Mouse (Mus musculus): ENCODE measurements around the gene A630076J17Rik. TPM values are rescaled to one million over a fixed set of nuclear protein-coding genes. Genes with fewer than 3 reads are reported as not detected.
A peak's percentile ranks its signal among the peaks of the same experiment; 100 is the strongest.

The A630076J17Rik gene
- polyA plus RNA-seq, 2 experiments, result not detected

DNA sequence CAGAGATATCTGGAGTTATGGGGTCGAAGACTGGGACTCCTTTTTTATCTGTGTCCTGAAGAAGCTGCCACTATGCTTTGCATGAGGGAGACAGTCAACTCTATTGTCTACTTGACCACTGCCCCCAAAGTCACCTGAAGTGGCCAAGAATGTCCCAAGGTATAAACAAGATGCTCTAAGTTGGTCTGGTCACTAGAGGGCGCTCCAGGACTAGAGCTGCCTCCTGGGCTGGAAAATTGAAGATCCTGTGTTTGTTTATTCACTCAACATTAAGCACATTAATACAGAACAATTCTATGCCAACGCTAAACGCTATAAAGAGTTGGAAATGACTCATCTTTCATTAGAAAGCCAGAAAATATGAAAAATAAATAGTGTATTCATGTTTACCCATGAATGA lies 24.4 kb upstream of the A630076J17Rik start:
- Histone ChIP-seq H3K9ac (replicated peaks) (no peak overlapping the region), H3K9me3 (ENCODE audit: control insufficient read depth, low read length) (no peaks in the 10 kb centered on the region), H3K36me3 (replicated peaks; ENCODE audit: control insufficient read depth, insufficient read depth, low read depth) (no peaks in the 10 kb centered on the region), H3K4me1 (replicated peaks; ENCODE audit: control insufficient read depth in 2 of 2, insufficient read depth in 2 of 2, low read length in 1 of 2) (no peaks in the 10 kb centered on the region), H3K4me2 (ENCODE audit: low read depth) (no peak overlapping the region), H3K27ac (no peak overlapping the region), H3K4me3 (ENCODE audit: insufficient read depth in 1 of 2, low read depth in 2 of 2, low read length in 2 of 2) (no peak overlapping the region), H3K27me3 (ENCODE audit: control insufficient read depth, insufficient read depth, low read length) (no peaks in the 10 kb centered on the region)
- WGBS (ENCODE audit: insufficient replicate concordance), result 3% methylated on average over 4 of the region's 4 CpGs
- ATAC-seq (ENCODE audit: insufficient read depth) (no peak), DNase-seq (ENCODE audit: low read depth in 3 of 3, low spot score in 3 of 3) (peak; percentile 19 to 31 (median 26))
- TF ChIP-seq CTCF (IDR thresholded peaks at IDR 0.05; ENCODE audit: low read depth) (peak; percentile 79), EP300 (IDR thresholded peaks at IDR 0.05; ENCODE audit: low read depth) (no peak)

DNA sequence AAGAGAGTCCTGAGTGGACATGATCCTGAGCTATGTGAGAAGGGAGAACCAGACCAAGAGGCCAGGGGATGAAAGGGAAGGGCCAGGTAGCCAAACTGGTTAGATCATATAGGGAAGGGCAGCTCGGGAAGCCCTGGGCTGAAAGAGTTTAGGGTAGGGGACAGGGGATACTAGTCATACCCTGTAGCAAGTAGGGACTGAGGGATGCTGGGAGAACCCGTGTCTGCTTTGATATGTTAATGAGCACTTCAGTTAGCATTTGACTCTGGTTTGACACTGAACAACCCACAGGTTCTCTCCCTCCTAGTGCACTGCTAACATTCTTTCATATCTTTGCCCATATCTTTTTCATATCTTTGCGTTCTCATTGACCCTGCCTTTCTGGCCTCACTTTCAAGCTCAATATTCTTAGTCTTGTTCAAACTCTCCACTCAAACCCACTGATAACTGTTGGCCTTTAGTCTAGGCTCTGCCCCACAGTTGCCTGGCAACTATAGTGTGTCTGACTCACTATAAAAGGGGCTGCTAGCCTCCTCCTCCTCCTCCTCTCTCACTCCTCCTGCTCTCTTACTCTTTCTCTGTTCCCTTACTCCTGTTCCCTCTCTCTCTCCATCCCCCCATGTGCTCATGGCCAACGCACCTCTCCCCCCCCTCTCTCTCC lies 23.8 kb upstream of the A630076J17Rik start:
- Histone ChIP-seq H3K27ac (no peak overlapping the region), H3K36me3 (replicated peaks; ENCODE audit: control insufficient read depth, insufficient read depth, low read depth) (no peaks in the 10 kb centered on the region), H3K9me3 (ENCODE audit: control insufficient read depth, low read length) (no peaks in the 10 kb centered on the region), H3K4me3 (ENCODE audit: insufficient read depth in 1 of 2, low read depth in 2 of 2, low read length in 2 of 2) (no peak overlapping the region), H3K4me2 (ENCODE audit: low read depth) (no peak overlapping the region), H3K9ac (replicated peaks) (no peak overlapping the region), H3K4me1 (replicated peaks; ENCODE audit: control insufficient read depth in 2 of 2, insufficient read depth in 2 of 2, low read length in 1 of 2) (no peaks in the 10 kb centered on the region), H3K27me3 (ENCODE audit: control insufficient read depth, insufficient read depth, low read length) (no peaks in the 10 kb centered on the region)
- DNase-seq (ENCODE audit: low read depth in 3 of 3, low spot score in 3 of 3) (no peak), ATAC-seq (ENCODE audit: insufficient read depth) (no peak)
- TF ChIP-seq CTCF (IDR thresholded peaks at IDR 0.05; ENCODE audit: low read depth) (no peak), EP300 (IDR thresholded peaks at IDR 0.05; ENCODE audit: low read depth) (no peak)
- WGBS (ENCODE audit: insufficient replicate concordance), result 42% methylated on average over 4 of the region's 4 CpGs

DNA sequence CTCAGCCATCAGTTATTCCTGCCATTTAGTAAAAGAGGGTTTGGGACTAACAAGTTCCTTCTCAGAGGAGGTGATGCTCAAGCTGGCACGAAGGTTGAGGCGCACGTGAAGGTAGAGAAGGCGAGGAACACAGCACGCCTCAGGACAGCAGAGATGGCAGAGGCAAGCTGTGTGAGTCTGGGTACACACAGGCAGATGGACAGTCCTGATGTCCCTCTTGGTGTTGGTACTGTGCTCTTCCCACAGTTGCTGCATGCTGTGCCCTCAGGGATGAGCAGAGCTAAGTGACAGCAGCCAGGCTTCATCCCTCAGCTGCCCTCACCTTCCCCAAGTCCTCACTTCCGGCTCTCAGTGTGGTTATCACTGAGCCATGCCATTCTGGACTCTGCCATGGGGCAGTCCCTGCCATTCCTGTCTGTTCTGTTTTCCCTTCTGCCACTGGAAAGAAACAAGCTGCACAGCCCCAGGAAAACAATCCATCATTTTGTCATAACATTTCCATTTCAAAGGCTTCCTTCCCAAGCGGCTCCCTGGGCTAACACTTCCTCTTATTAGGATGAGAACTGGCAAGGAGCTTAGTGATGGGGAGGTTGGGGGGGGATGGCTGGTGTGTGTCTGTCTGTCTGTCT lies 22.7 kb upstream of the A630076J17Rik start:
- Histone ChIP-seq H3K4me2 (ENCODE audit: low read depth) (no peak overlapping the region), H3K9me3 (ENCODE audit: control insufficient read depth, low read length) (no peaks in the 10 kb centered on the region), H3K36me3 (replicated peaks; ENCODE audit: control insufficient read depth, insufficient read depth, low read depth) (no peaks in the 10 kb centered on the region), H3K4me3 (ENCODE audit: insufficient read depth in 1 of 2, low read depth in 2 of 2, low read length in 2 of 2) (no peak overlapping the region), H3K9ac (replicated peaks) (no peak overlapping the region), H3K4me1 (replicated peaks; ENCODE audit: control insufficient read depth in 2 of 2, insufficient read depth in 2 of 2, low read length in 1 of 2) (no peaks in the 10 kb centered on the region), H3K27me3 (ENCODE audit: control insufficient read depth, insufficient read depth, low read length) (no peaks in the 10 kb centered on the region), H3K27ac (no peak overlapping the region)
- ATAC-seq (ENCODE audit: insufficient read depth) (no peak), DNase-seq (ENCODE audit: low read depth in 3 of 3, low spot score in 3 of 3) (no peak)
- WGBS (ENCODE audit: insufficient replicate concordance), result 43% methylated on average over 7 of the region's 7 CpGs
- TF ChIP-seq EP300 (IDR thresholded peaks at IDR 0.05; ENCODE audit: low read depth), result no peak
- no peak for TF ChIP-seq CTCF (IDR thresholded peaks at IDR 0.05; ENCODE audit: low read depth)

DNA sequence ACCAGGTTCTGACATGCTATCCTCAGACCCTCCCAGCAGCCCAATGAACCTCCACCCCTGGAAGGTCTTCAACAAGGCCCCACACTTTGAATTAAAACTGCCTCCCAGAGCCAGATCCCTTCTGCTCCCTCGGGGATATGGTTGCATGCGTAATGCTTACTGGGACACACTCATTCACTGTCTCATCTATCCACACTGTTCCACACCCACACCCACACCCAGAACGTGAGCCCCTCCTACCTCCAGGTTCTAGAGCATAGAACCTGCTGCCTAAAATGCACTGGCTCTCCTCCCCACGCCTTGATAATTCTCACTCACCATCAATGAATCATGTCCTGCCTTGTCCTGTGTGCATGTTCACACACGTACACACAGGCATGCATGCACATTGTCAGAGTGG lies 15.8 kb upstream of the A630076J17Rik start:
- no peak overlapping the region for H3K9ac ChIP-seq (replicated peaks)
- no peaks in the 10 kb centered on the region for H3K4me1 ChIP-seq (replicated peaks; ENCODE audit: control insufficient read depth in 2 of 2, insufficient read depth in 2 of 2, low read length in 1 of 2)
- H3K27ac ChIP-seq, result no peak overlapping the region
- DNase-seq (ENCODE audit: low read depth in 3 of 3, low spot score in 3 of 3), result no peak
- TF ChIP-seq CTCF (IDR thresholded peaks at IDR 0.05; ENCODE audit: low read depth) (no peak), EP300 (IDR thresholded peaks at IDR 0.05; ENCODE audit: low read depth) (no peak)
- H3K27me3 ChIP-seq (ENCODE audit: control insufficient read depth, insufficient read depth, low read length), result no peaks in the 10 kb centered on the region
- H3K4me2 ChIP-seq (ENCODE audit: low read depth), result no peak overlapping the region
- H3K9me3 ChIP-seq (ENCODE audit: control insufficient read depth, low read length), result no peaks in the 10 kb centered on the region
- no peak for ATAC-seq (ENCODE audit: insufficient read depth)
- WGBS (ENCODE audit: insufficient replicate concordance), result 56% methylated on average over 5 of the region's 5 CpGs
- no peaks in the 10 kb centered on the region for H3K36me3 ChIP-seq (replicated peaks; ENCODE audit: control insufficient read depth, insufficient read depth, low read depth)
- no peak overlapping the region for H3K4me3 ChIP-seq (ENCODE audit: insufficient read depth in 1 of 2, low read depth in 2 of 2, low read length in 2 of 2)

DNA sequence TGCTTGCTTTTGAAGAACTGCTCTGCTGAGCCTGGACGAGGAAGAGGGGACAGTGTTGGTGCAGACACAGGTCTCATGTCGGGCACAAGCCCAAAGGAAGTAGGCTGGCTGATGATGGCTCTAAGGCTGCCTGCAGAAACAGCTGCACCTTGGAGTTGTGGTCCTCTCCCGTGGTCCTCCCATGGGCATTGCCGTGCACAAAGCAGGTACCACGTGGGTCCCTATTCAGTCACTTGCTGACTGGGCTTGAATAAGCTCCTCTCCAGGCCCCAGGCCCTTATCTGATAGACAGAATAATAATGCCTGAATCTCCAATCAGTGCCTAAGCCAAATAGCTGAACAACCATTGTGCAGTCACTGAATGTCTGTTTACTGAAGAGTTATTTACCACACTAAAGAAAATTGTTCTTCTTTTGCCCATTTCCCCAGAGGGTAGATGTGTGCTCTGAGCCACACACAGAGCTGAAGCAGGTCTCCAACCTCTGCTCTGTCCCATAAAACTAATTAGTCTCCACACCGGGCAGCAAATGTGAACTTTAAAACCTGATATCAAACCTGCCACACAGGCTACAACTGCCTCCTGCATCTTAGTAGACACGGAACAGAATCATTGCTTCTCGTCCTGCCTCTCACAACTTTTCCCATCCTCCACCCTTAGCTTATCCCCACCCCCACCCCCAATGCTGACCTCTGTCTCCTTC lies 13.9 kb upstream of the A630076J17Rik start:
- ATAC-seq (ENCODE audit: insufficient read depth) (no peak), DNase-seq (ENCODE audit: low read depth in 3 of 3, low spot score in 3 of 3) (no peak)
- Histone ChIP-seq H3K36me3 (replicated peaks; ENCODE audit: control insufficient read depth, insufficient read depth, low read depth) (no peaks in the 10 kb centered on the region), H3K4me1 (replicated peaks; ENCODE audit: control insufficient read depth in 2 of 2, insufficient read depth in 2 of 2, low read length in 1 of 2) (no peaks in the 10 kb centered on the region), H3K27ac (no peak overlapping the region), H3K9ac (replicated peaks) (no peak overlapping the region), H3K9me3 (ENCODE audit: control insufficient read depth, low read length) (no peaks in the 10 kb centered on the region), H3K27me3 (ENCODE audit: control insufficient read depth, insufficient read depth, low read length) (no peaks in the 10 kb centered on the region), H3K4me3 (ENCODE audit: insufficient read depth in 1 of 2, low read depth in 2 of 2, low read length in 2 of 2) (no peak overlapping the region), H3K4me2 (ENCODE audit: low read depth) (no peak overlapping the region)
- 52% methylated on average over 8 of the region's 8 CpGs for WGBS (ENCODE audit: insufficient replicate concordance)
- no peak for TF ChIP-seq EP300 (IDR thresholded peaks at IDR 0.05; ENCODE audit: low read depth)
- no peak for TF ChIP-seq CTCF (IDR thresholded peaks at IDR 0.05; ENCODE audit: low read depth)
